Mouse (Mus musculus): Measurements from ENCODE around the gene Gzmm. TPM values are rescaled to one million over a fixed set of nuclear protein-coding genes. Genes with fewer than 3 reads are reported as not detected.

The Gzmm gene
- 0.78 and 1.2 TPM in 2 replicates for polyA plus RNA-seq (2014; fragmentation: Nextera tagmentation; extraction: Ambion mirVana)

DNA sequence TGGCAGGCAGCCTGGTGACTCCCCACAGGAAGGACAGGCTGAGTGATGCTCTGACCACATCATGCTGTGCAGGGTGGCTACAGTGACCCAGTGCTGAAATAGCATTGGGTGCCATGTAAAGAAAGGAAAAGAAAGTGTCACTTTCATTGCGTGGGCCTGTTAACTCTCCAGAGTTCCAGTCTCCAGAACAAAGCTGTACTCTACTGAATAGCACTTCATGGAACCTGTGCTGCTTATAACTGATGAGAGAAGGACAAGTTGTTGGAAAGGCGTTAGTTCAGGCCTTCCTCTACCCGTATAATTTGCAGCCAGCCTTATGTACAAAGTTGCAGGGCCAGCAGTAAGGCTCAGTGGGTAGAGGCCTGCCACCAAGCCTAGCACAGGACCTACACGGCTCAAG is at the start of gene Gzmm:
Gzmm (plus strand) TSS at position 301 of the 400 bp plus-strand sequence.
- Histone ChIP-seq H3K4me2 (ENCODE audit: low read length) (no peak within 1 kb of the TSS), H3K27ac (ENCODE audit: low read depth) (no peak within 1 kb of the TSS), H3K4me3 (ENCODE audit: low read depth, low read length) (no peak within 1 kb of the TSS), H3K9me3 (ENCODE audit: control insufficient read depth, low read length) (no peaks in the 10 kb centered on the region), H3K4me1 (replicated peaks; ENCODE audit: control insufficient read depth, insufficient read depth, low read length) (peaks cover 2% of the 10 kb centered on the region), H3K27me3 (replicated peaks; ENCODE audit: control insufficient read depth, insufficient read depth, low read length) (no peaks in the 10 kb centered on the region), H3K9ac (ENCODE audit: low read length) (no peak within 1 kb of the TSS), H3K36me3 (ENCODE audit: control insufficient read depth, insufficient read depth, low read length) (peaks cover 51% of the 10 kb centered on the region)
- WGBS, result 84% methylated on average over 4 of the region's 4 CpGs
- DNase-seq (ENCODE audit: low spot score) (no peak), ATAC-seq (replicated peaks; ENCODE audit: low FRiP score, low TSS enrichment, low read depth) (no peak)

DNA sequence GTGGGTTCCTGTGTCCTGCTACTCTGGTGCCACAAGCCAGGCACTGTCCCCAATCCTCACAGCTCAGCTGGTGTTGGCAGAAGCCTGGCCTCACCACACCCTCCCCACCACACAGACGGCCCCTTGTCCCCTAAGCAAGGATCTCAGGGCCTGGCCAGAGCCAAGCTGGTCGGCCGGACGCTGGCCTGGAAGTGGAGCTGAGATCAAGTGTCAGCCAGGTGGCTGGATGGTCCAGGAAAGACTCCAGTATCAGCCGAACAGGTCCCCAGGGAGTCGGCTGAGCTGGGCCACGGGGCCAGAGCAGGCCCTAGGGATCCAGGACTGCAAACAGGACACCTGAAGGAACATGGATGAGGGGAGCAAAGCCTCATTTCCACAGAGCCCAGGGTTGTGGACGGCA is 43.1 kb upstream of the Gzmm start, which contains the start of gene Odf3l2:
Odf3l2 (minus strand) TSS at position 28 of the 400 bp plus-strand sequence.
- 68% methylated on average over 8 of the region's 8 CpGs for WGBS
- 0 out of 2 replicates have a peak within 1 kb of the TSS, but pooled peaks have one; percentile 13 for H3K9ac ChIP-seq (ENCODE audit: low read length)
- H3K27ac ChIP-seq (ENCODE audit: low read depth), result no peak within 1 kb of the TSS
- H3K27me3 ChIP-seq (replicated peaks; ENCODE audit: control insufficient read depth, insufficient read depth, low read length), result no peaks in the 10 kb centered on the region
- no peaks in the 10 kb centered on the region for H3K4me1 ChIP-seq (replicated peaks; ENCODE audit: control insufficient read depth, insufficient read depth, low read length)
- ATAC-seq (replicated peaks; ENCODE audit: low FRiP score, low TSS enrichment, low read depth) (no peak), DNase-seq (ENCODE audit: low spot score) (no peak)
- no peaks in the 10 kb centered on the region for H3K36me3 ChIP-seq (ENCODE audit: control insufficient read depth, insufficient read depth, low read length)
- H3K4me3 ChIP-seq (ENCODE audit: low read depth, low read length), result no peak within 1 kb of the TSS
- no peaks in the 10 kb centered on the region for H3K9me3 ChIP-seq (ENCODE audit: control insufficient read depth, low read length)
- no peak within 1 kb of the TSS for H3K4me2 ChIP-seq (ENCODE audit: low read length)

- no peak overlapping the region for H3K9ac ChIP-seq (ENCODE audit: low read length)
- peak; percentile 85 for DNase-seq (ENCODE audit: low spot score)
- no peaks in the 10 kb centered on the region for H3K36me3 ChIP-seq (ENCODE audit: control insufficient read depth, insufficient read depth, low read length)
- no peaks in the 10 kb centered on the region for H3K27me3 ChIP-seq (replicated peaks; ENCODE audit: control insufficient read depth, insufficient read depth, low read length)
- no peaks in the 10 kb centered on the region for H3K9me3 ChIP-seq (ENCODE audit: control insufficient read depth, low read length)
- no peaks in the 10 kb centered on the region for H3K4me1 ChIP-seq (replicated peaks; ENCODE audit: control insufficient read depth, insufficient read depth, low read length)
- no peak overlapping the region for H3K4me2 ChIP-seq (ENCODE audit: low read length)
- no peak overlapping the region for H3K4me3 ChIP-seq (ENCODE audit: low read depth, low read length)
- H3K27ac ChIP-seq (ENCODE audit: low read depth), result no peak overlapping the region
- 32% methylated on average over 7 of the region's 7 CpGs for WGBS
- ATAC-seq (replicated peaks; ENCODE audit: low FRiP score, low TSS enrichment, low read depth), result peak; percentile 70; the same call in 1 of the 2 replicates
Measured at GRCm38 (mm10) chr10:79649070-79649751, 39.6 kb upstream of the Gzmm start.

DNA sequence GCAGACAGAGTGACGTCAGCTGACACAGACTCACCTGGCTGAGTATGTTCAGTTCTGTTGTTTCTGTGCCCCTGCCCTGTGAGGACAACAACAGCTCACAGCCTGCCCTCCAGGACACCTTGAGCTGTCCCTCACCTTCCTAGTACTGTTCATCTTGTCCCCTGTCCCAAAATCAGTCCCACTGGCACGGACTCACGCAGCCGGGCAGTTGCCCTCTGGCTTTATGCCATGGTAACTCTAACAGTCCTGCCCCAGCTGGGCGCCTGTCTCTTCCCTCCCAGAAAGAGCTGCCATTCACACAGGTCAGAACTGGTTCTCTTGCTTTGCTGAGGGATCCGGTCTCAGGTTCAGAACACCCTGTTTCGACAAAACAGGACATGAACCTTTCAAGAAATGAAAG is 36.0 kb upstream of the Gzmm start:
- H3K36me3 ChIP-seq (ENCODE audit: control insufficient read depth, insufficient read depth, low read length), result no peaks in the 10 kb centered on the region
- ATAC-seq (replicated peaks; ENCODE audit: low FRiP score, low TSS enrichment, low read depth), result no peak
- WGBS, result 88% methylated on average over 7 of the region's 7 CpGs

GRCm38 (mm10) chr10:79654946-79655395 is 33.8 kb upstream of the Gzmm start:
- H3K4me1 ChIP-seq (replicated peaks; ENCODE audit: control insufficient read depth, insufficient read depth, low read length), result no peaks in the 10 kb centered on the region
- no peak overlapping the region for H3K4me2 ChIP-seq (ENCODE audit: low read length)
- H3K9ac ChIP-seq (ENCODE audit: low read length), result no peak overlapping the region
- no peaks in the 10 kb centered on the region for H3K36me3 ChIP-seq (ENCODE audit: control insufficient read depth, insufficient read depth, low read length)
- ATAC-seq (replicated peaks; ENCODE audit: low FRiP score, low TSS enrichment, low read depth) (no peak), DNase-seq (ENCODE audit: low spot score) (no peak)
- H3K9me3 ChIP-seq (ENCODE audit: control insufficient read depth, low read length), result no peaks in the 10 kb centered on the region
- 25% methylated on average over 1 of the region's 1 CpGs for WGBS
- H3K27ac ChIP-seq (ENCODE audit: low read depth), result no peak overlapping the region
- no peak overlapping the region for H3K4me3 ChIP-seq (ENCODE audit: low read depth, low read length)
- no peaks in the 10 kb centered on the region for H3K27me3 ChIP-seq (replicated peaks; ENCODE audit: control insufficient read depth, insufficient read depth, low read length)

More for the DNA sequence above, 36.0 kb upstream of the Gzmm start:
- Histone ChIP-seq H3K9me3 (ENCODE audit: control insufficient read depth, low read length) (no peaks in the 10 kb centered on the region), H3K4me2 (ENCODE audit: low read length) (no peak overlapping the region), H3K4me3 (ENCODE audit: low read depth, low read length) (no peak overlapping the region), H3K4me1 (replicated peaks; ENCODE audit: control insufficient read depth, insufficient read depth, low read length) (no peaks in the 10 kb centered on the region), H3K27me3 (replicated peaks; ENCODE audit: control insufficient read depth, insufficient read depth, low read length) (no peaks in the 10 kb centered on the region), H3K27ac (ENCODE audit: low read depth) (no peak overlapping the region), H3K9ac (ENCODE audit: low read length) (no peak overlapping the region)
- DNase-seq (ENCODE audit: low spot score), result no peak

DNA sequence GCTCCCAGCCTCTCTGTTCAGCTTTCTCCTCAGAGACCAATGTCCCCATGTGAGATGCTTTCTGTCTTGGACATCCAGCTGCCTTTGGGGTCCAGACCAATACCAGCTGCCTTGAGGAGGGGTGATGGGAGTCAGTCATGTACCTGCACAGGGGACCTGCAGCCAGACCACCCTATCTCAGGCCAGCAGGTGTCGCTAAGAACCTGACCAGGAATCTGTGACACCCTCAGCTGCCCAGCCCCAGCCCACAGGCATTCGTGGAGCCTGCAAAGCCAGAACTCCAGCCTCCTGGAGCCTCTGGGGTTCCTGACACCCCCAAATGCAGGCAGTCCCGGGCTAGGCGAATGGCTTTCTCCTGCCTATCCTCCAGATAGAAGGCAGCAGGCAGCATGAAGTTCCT is 30.0 kb upstream of the Gzmm start:
- Histone ChIP-seq H3K9me3 (ENCODE audit: control insufficient read depth, low read length) (no peaks in the 10 kb centered on the region), H3K4me2 (ENCODE audit: low read length) (no peak overlapping the region), H3K27ac (ENCODE audit: low read depth) (no peak overlapping the region), H3K27me3 (replicated peaks; ENCODE audit: control insufficient read depth, insufficient read depth, low read length) (no peaks in the 10 kb centered on the region), H3K9ac (ENCODE audit: low read length) (no peak overlapping the region), H3K4me3 (ENCODE audit: low read depth, low read length) (no peak overlapping the region), H3K36me3 (ENCODE audit: control insufficient read depth, insufficient read depth, low read length) (no peaks in the 10 kb centered on the region), H3K4me1 (replicated peaks; ENCODE audit: control insufficient read depth, insufficient read depth, low read length) (no peaks in the 10 kb centered on the region)
- ATAC-seq (replicated peaks; ENCODE audit: low FRiP score, low TSS enrichment, low read depth) (no peak), DNase-seq (ENCODE audit: low spot score) (no peak)
- 16% methylated on average over 4 of the region's 4 CpGs for WGBS

GRCm38 (mm10) chr10:79660298-79660697 is 28.5 kb upstream of the Gzmm start:
- no peaks in the 10 kb centered on the region for H3K36me3 ChIP-seq (ENCODE audit: control insufficient read depth, insufficient read depth, low read length)
- no peak for ATAC-seq (replicated peaks; ENCODE audit: low FRiP score, low TSS enrichment, low read depth)
- H3K4me1 ChIP-seq (replicated peaks; ENCODE audit: control insufficient read depth, insufficient read depth, low read length), result no peaks in the 10 kb centered on the region
- 88% methylated on average over 2 of the region's 2 CpGs for WGBS
- H3K9ac ChIP-seq (ENCODE audit: low read length), result no peak overlapping the region
- H3K27ac ChIP-seq (ENCODE audit: low read depth), result no peak overlapping the region
- no peaks in the 10 kb centered on the region for H3K9me3 ChIP-seq (ENCODE audit: control insufficient read depth, low read length)
- no peak overlapping the region for H3K4me2 ChIP-seq (ENCODE audit: low read length)
- no peak for DNase-seq (ENCODE audit: low spot score)
- H3K4me3 ChIP-seq (ENCODE audit: low read depth, low read length), result no peak overlapping the region
- H3K27me3 ChIP-seq (replicated peaks; ENCODE audit: control insufficient read depth, insufficient read depth, low read length), result no peaks in the 10 kb centered on the region

DNA sequence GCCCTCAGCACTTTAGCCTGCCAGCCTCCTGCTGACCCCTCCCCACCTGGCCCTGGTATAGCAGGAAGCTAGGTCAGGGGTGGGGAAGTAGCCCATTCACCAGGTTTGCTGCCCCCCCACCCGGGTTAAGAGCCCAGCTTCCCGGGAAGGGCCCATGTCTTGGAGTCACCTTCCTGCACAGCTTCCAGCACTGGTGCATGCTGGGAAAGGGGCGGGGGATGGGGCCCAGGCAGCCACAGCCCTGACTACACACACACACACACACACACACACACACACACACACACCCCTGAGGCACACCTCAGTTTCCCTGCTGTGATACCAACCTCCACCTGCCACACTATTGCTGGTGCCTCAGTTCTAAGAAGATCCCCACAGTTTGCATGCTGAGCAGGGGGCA is 27.0 kb upstream of the Gzmm start:
- no peaks in the 10 kb centered on the region for H3K27me3 ChIP-seq (replicated peaks; ENCODE audit: control insufficient read depth, insufficient read depth, low read length)
- 51% methylated on average over 3 of the region's 3 CpGs for WGBS
- H3K9ac ChIP-seq (ENCODE audit: low read length), result no peak overlapping the region
- H3K4me1 ChIP-seq (replicated peaks; ENCODE audit: control insufficient read depth, insufficient read depth, low read length), result no peaks in the 10 kb centered on the region
- ATAC-seq (replicated peaks; ENCODE audit: low FRiP score, low TSS enrichment, low read depth), result no peak
- no peak overlapping the region for H3K27ac ChIP-seq (ENCODE audit: low read depth)
- H3K36me3 ChIP-seq (ENCODE audit: control insufficient read depth, insufficient read depth, low read length), result no peaks in the 10 kb centered on the region
- H3K9me3 ChIP-seq (ENCODE audit: control insufficient read depth, low read length), result no peaks in the 10 kb centered on the region
- H3K4me2 ChIP-seq (ENCODE audit: low read length), result no peak overlapping the region
- DNase-seq (ENCODE audit: low spot score), result no peak
- no peak overlapping the region for H3K4me3 ChIP-seq (ENCODE audit: low read depth, low read length)

- ATAC-seq (replicated peaks; ENCODE audit: low FRiP score, low TSS enrichment, low read depth), result peak; percentile 16; the same call in 1 of the 2 replicates
Measured at GRCm38 (mm10) chr10:79664131-79664665, 24.6 kb upstream of the Gzmm start, which contains the start of gene Madcam1. Gene Madcam1, plus strand, starts transcription at chr10:79664559.

More at GRCm38 (mm10) chr10:79664131-79664665, 24.6 kb upstream of the Gzmm start, which contains the start of gene Madcam1:
- no peaks in the 10 kb centered on the region for H3K4me1 ChIP-seq (replicated peaks; ENCODE audit: control insufficient read depth, insufficient read depth, low read length)
- H3K4me3 ChIP-seq (ENCODE audit: low read depth, low read length), result no peak within 1 kb of the TSS
- no peak within 1 kb of the TSS for H3K27ac ChIP-seq (ENCODE audit: low read depth)
- no peak within 1 kb of the TSS for H3K9ac ChIP-seq (ENCODE audit: low read length)
- H3K36me3 ChIP-seq (ENCODE audit: control insufficient read depth, insufficient read depth, low read length), result no peaks in the 10 kb centered on the region
- no peak within 1 kb of the TSS for H3K4me2 ChIP-seq (ENCODE audit: low read length)
- peak; percentile 91 for DNase-seq (ENCODE audit: low spot score)
- no peaks in the 10 kb centered on the region for H3K27me3 ChIP-seq (replicated peaks; ENCODE audit: control insufficient read depth, insufficient read depth, low read length)
- WGBS, result 14% methylated on average over 13 of the region's 13 CpGs
- no peaks in the 10 kb centered on the region for H3K9me3 ChIP-seq (ENCODE audit: control insufficient read depth, low read length)
